Mouse (Mus musculus) E14TG2a.4 (cell line): Measurements from ENCODE around the gene Rtel1.

Experiments
- H3K27me3 ChIP-seq: 2 replicates; pipeline ENCODE4 v1.6.1; 2014; ENCODE audit warnings: low read length, control low read depth; ENCODE audit not compliant: insufficient read depth
- H3K36me3 ChIP-seq: 2 replicates; pipeline ENCODE4 v1.6.1; 2014; ENCODE audit warnings: low read length, control low read depth; ENCODE audit not compliant: insufficient read depth
- H3K4me1 ChIP-seq: replicated peaks from 2 replicates; pipeline ENCODE4 v1.6.1; 2014; ENCODE audit warnings: low read depth, low read length, control low read depth
- H3K4me3 ChIP-seq: replicated peaks from 2 replicates; pipeline ENCODE4 v1.5.1; 2014; ENCODE audit warnings: mild to moderate bottlenecking, low read length
- H3K9me3 ChIP-seq: 2 replicates; pipeline ENCODE4 v1.6.1; 2014; ENCODE audit warnings: low read length, control low read depth
- CTCF ChIP-seq: conservative IDR thresholded peaks from 2 replicates; pipeline ENCODE4 v1.5.1; 2014; ENCODE audit warnings: low read length
- NANOG ChIP-seq: IDR thresholded peaks from 2 replicates; pipeline ENCODE4 v1.6.1; 2014; ENCODE audit warnings: borderline replicate concordance, low read length, mixed read lengths
- POU5F1 ChIP-seq: IDR thresholded peaks from 2 replicates; pipeline ENCODE4 v1.6.1; 2014; ENCODE audit warnings: low read length, borderline replicate concordance

Gene Rtel1

DNA sequence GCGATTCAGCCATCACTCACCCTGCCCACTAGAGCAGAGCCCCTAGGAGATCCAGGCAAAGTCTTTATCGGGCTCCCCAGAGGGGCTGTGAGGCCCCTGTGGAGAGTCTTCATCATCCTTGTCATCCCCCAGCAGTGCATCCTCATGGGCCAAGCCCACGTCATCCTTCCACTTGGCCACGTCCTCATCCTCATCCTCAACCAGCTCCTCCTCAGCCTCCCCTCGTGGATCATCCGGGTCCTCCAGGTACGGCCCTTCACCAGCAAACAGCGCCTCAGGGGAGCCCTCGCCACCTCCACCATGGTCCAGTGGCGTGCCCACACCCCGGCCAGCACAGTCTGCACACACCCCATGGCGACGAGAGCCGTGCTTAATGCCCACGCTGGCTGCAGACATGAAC is 71.5 kb downstream of the Rtel1 start:
- TF ChIP-seq POU5F1 (no peak), NANOG (no peak), CTCF (no peak)
- Histone ChIP-seq H3K4me3 (no peak overlapping the region), H3K9me3 (no peaks in the 10 kb centered on the region), H3K36me3 (peaks cover 17% of the 10 kb centered on the region), H3K4me1 (no peaks in the 10 kb centered on the region; the same call in 1 of the 2 replicates), H3K27me3 (no peaks in the 10 kb centered on the region)

DNA sequence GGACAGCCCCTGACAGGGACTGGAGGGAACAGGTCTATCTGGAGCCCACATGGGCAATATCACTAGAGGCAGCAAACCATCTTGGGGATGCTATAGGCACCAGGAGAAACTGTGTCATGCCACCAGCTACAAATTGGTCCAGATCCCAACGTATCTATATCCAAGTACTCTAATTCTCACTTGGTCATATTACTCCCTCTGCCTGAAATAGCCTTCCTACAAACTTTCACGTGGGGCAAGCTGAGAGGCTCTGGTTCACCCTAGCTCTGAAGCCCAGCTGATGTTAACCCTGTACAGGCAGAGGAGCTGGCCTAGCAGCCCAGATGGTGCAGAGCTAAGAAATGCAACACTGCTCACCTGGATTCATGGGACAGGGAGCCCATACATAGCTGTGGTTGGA is 72.0 kb downstream of the Rtel1 start:
- no peaks in the 10 kb centered on the region for H3K9me3 ChIP-seq
- H3K36me3 ChIP-seq = peaks cover 12% of the 10 kb centered on the region
- H3K4me1 ChIP-seq = no peaks in the 10 kb centered on the region; the same call in 1 of the 2 replicates
- H3K27me3 ChIP-seq = no peaks in the 10 kb centered on the region
- TF ChIP-seq NANOG (no peak), CTCF (no peak)
- H3K4me3 ChIP-seq = no peak overlapping the region

DNA sequence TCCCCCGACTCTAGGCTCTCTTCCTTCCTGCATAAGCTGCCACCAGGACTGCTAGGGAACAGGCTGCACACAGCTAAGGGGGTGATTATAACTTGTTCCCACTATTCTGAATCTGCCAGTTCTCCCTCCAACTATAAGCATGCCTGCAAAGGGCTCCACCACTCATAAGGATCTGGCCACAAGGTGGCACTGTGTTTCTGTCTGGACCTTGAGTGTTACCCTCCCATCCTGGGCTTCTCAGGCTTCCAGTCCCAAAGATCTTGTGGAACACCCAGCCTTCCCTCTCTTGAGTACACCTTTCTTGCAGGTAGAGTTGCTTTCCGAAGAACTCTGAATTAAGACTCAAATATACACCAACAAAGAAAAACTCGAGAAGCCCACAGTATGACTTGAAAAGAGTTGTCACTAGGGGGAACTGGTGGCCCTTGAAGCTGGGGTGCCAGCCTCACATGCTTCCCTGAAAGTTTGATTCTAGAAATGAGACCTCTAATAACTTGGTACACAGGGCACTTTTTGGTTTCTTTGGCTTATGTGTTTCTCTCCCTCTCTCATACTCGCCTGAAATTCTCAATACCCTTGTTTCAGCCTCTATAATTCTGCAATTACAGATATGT is 73.2 kb downstream of the Rtel1 start:
- no peaks in the 10 kb centered on the region for H3K9me3 ChIP-seq
- H3K27me3 ChIP-seq = no peaks in the 10 kb centered on the region
- TF ChIP-seq CTCF = peak; percentile 69
- no peak for TF ChIP-seq POU5F1
- TF ChIP-seq NANOG = no peak
- no peak overlapping the region for H3K4me3 ChIP-seq
- H3K4me1 ChIP-seq = no peaks in the 10 kb centered on the region; the same call in 1 of the 2 replicates
- peaks cover 3% of the 10 kb centered on the region; the same call in 1 of the 2 replicates for H3K36me3 ChIP-seq

DNA sequence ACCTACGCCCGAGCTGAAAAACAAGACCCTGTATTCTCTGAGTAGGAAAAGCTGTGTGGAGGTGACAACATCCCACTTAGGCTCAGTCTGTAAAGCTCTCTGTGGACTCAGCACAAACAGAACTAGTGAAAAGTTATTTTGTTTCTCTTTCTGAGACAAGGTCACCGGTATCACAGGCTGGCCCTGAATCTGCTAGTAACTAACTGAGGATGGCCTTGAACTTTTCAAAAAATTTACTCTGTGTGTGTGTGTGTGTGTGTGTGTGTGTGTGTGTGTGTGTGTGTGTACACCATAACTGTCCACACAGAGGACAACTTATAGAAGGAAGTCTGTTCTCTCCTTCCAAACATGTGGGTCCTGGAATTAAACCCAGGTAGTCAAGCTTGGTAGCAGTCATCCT is 74.5 kb downstream of the Rtel1 start:
- no peaks in the 10 kb centered on the region; the same call in 1 of the 2 replicates for H3K4me1 ChIP-seq
- no peaks in the 10 kb centered on the region for H3K27me3 ChIP-seq
- no peaks in the 10 kb centered on the region for H3K9me3 ChIP-seq
- no peak overlapping the region for H3K4me3 ChIP-seq
- TF ChIP-seq CTCF (no peak), POU5F1 (no peak), NANOG (no peak)
- no peaks in the 10 kb centered on the region for H3K36me3 ChIP-seq

DNA sequence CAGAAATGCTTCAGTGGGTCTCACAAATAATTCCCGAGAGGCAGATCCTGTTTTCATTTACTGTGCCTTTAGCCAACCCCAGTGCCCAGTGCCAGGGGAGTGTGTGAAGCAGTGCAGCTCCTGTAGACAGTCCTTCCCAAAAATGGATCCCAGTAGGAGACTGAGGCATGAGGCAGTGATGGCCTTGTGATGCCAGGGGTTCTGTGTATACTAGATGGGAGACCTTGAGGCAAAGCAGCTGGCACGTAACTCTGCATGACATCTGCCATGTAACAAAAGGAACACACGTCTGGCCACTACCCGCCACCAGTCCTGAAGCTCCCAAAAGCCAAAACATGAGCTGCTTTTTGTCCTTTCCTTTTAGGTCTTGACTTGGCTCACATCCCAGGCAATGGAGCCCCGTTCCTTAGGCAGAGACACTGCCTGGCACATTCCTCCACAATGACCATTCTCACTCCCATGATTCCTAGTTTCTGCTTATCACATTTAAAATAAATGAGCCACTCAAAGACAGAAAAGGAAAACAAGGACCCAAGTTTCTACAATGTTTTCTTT is 77.7 kb downstream of the Rtel1 start:
- TF ChIP-seq NANOG (no peak), POU5F1 (no peak), CTCF (no peak)
- Histone ChIP-seq H3K27me3 (no peaks in the 10 kb centered on the region), H3K4me3 (no peak overlapping the region), H3K36me3 (no peaks in the 10 kb centered on the region), H3K4me1 (peaks cover 7% of the 10 kb centered on the region; the same call in 1 of the 2 replicates), H3K9me3 (no peaks in the 10 kb centered on the region)

DNA sequence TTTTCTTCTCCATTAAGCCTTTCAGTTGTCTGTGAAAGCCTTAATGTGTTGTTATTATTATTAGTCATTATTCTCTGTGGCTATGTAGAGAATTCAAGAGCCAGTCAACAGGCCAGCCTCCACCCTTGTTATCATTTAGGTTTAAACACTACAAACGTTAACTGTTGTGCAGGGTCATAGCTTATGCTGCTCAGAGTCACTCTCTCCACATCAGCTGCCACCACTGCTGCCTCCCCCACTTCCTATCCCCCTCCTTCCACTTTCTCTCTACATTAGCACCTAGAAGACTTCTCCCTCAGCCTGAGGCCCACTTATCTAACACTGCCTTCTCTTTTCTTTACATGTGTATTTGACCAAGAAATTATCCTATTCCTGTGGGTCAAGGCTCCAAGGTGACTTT is 82.0 kb downstream of the Rtel1 start:
- Histone ChIP-seq H3K27me3 (no peaks in the 10 kb centered on the region), H3K4me1 (peaks cover 7% of the 10 kb centered on the region; the same call in 1 of the 2 replicates), H3K9me3 (no peaks in the 10 kb centered on the region), H3K36me3 (no peaks in the 10 kb centered on the region), H3K4me3 (no peak overlapping the region)
- no peak for TF ChIP-seq POU5F1
- no peak for TF ChIP-seq CTCF
- TF ChIP-seq NANOG = no peak

DNA sequence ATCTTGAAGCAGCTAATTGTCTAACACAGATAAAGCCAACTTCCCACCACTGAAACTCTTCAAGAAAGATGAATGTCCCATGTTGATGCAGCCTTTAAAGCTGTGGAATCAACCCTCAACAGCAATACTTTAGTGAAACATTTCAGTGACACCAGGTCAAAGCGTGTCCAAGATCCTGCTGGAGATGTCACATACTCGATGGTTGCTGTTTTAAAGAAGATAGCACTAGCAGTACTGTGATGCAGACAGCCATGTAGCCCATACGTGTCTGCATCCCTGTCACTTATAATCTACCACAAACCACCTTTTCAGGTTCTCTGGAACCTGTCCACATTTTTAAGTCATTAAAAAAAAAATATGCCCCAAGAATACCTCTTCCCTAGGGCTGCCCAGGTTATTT is 84.2 kb downstream of the Rtel1 start:
- H3K27me3 ChIP-seq = no peaks in the 10 kb centered on the region
- no peaks in the 10 kb centered on the region for H3K36me3 ChIP-seq
- TF ChIP-seq POU5F1 (no peak), CTCF (no peak), NANOG (no peak)
- H3K9me3 ChIP-seq = no peaks in the 10 kb centered on the region
- no peak overlapping the region for H3K4me3 ChIP-seq
- H3K4me1 ChIP-seq = peaks cover 11% of the 10 kb centered on the region; the same call in 1 of the 2 replicates
